Mouse (Mus musculus) left cerebral cortex, adult 9 months (tissue): Measurements from ENCODE around the gene Hlx.

Experiments used
- DNase-seq, 2 experiments: peaks; one replicate each; pipeline ENCODE4 v3.0.0; 2022; ENCODE audit warnings: low spot score in 2 of 2

Gene Hlx

DNA sequence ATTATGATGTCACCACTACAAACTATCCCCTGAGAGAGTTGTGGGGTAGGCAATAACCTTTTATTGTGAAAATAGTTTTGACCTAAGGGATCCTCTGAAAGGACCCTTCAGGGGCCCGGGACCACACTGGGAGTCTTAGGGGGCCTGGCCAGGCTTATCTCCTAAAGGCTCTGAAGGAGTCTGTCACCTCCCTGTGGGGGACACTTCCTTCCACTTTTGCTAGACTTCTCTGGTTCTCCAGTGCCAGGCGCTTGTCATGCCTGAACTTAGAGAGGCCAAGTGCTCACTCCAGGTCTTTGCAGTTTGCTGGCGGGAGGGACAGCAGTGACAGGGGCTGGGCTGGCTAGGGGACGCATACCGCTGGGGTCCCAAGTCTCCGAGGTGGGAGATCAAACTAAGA, 16.3 kb downstream of the Hlx start:
- no peak for DNase-seq

DNA sequence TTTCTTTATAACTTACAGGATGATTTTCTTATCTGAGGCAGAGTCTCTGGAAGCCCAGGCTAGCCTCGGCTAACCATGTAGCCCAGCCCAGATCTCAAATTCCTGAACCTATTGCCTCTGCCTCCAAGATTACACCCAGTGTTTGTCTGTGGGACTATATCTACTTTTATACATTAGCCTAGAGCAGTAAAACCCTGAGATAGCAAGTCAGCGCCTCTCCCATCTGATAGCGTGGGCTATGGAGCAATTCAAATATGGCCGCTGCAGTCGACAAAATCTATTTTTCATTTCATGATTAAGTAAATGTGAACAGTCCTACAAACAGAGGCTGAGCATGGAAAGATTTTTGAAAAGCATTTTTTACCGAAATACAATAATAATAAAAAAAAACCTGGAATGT, 16.7 kb downstream of the Hlx start:
- no peak for DNase-seq

DNA sequence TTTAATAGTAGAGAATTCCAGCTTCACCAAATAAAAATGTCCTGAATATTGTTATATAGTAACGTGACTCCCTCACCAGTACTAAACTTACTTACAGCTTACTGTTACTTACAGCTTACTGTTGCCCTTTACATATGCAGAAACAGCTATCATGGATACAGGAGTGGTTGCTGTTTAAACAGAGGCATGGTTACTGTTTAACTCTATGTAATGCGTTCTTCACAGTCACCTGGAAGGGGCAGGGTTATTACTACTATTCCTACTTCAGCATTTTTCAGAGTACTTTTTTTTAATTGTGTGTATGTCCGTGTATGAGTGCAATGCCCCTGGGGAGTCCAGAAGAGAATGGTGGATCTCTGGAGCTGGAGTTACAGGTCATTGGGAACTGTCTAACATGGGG, 17.9 kb downstream of the Hlx start:
- DNase-seq = no peak

DNA sequence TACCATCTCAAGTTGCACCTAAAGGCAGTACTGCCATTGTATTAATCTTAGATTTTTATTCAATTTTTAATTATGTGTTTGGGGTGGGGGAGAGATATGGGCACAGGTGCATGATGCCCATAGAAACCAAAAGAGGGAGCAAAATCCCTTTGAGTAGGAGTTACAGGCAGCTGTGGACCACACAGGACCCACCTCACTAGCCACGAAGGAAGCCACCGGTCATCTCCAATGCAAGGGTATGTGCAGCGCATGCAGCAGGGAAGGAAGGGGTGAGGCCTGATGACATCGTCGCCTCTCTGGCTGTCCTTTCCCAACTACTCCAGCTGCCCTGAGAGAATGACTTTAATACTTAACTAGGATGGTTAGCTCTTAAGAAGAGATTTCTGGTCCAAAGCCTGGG, 18.7 kb downstream of the Hlx start:
- no peak for DNase-seq

DNA sequence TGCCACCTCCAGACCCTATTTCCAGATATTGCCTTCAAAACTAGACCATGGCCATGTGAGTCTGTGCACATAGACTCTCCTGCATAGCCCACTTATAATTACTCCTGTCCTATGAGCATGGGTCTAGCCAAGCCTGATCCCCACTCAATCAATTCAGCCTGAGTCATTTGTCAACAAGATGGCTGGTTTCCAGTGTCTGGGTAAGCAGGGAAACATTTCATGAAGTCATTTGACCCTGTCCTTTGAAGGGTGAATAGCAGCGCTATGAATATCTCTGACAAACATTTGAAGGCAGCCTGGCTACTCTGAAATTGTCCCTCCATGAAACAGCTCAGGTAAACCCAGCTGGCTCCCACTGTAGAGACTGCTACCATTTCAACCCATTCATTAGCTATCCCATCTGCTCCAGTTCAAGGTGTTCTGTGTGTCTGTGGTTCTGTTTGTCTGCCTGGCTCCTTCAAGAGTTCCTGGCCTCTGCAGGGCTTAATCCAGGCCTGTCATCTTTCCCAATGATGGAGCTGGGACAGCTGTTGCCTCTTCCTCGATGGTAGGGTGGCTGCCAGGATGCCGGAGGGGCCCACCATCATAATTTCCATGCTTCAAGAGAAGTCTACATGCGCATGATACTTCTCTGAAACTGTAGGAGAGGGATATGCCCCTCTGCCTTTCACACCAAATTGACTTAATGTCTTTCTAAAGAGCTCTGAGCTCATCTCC, 24.7 kb downstream of the Hlx start:
- no peak for DNase-seq

DNA sequence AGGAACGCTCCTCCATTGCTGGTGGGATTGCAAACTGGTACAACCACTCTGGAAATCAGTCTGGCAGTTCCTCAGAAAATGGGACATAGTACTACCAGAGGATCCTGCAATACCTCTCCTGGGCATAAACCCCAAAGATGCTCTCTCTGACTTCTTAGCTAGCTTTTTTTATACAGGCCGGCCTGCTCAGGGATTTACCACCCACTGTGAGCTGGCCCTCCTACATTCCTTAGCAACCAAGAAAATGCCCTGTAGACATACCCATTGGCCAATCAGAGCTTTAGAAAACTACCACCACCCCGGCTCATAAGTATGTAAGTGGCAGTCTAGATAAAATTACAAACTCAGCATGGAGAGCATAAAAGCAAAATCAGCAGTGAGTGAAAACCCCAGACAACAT, 27.5 kb downstream of the Hlx start:
- no peak for DNase-seq

DNA sequence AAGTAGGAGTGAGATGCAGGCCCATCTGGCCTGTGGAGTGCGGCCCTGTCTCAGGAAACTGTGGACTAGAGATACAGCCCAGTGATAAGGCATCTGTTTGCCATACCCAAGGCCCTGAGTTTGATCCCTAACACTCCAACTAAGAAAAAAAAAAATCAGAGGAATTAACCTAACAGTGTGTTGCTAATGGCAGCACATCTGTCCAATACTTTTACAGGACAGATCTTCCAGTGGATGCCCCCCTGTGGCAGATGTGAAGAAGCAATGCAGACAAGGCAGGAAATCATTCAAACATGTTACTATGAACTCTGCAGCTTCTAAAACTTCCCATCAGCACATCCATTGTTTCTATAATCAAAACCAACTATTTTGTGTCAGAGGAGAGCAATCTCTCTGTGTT, 33.1 kb downstream of the Hlx start:
- no peak for DNase-seq

DNA sequence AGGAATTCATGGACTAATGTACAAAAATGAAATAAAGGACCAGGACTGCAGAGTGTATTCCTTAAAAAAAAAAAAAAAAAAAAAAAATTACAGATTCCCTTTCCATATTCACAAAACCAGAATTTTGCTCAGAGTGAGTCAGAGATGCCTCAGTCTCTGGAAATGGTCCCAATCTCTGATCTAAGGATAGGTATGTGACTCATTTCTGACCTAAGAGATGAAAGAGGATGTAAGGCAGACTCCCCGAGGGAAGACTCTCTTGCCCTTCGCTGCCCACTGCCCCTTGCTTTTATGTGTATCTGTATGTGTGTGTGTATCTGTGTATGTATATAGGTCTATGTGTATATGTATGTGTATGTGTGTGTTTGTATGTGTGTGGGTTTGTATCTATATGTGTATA, 37.0 kb downstream of the Hlx start:
- peak in 1 of 2 experiments; percentile 6 for DNase-seq

DNA sequence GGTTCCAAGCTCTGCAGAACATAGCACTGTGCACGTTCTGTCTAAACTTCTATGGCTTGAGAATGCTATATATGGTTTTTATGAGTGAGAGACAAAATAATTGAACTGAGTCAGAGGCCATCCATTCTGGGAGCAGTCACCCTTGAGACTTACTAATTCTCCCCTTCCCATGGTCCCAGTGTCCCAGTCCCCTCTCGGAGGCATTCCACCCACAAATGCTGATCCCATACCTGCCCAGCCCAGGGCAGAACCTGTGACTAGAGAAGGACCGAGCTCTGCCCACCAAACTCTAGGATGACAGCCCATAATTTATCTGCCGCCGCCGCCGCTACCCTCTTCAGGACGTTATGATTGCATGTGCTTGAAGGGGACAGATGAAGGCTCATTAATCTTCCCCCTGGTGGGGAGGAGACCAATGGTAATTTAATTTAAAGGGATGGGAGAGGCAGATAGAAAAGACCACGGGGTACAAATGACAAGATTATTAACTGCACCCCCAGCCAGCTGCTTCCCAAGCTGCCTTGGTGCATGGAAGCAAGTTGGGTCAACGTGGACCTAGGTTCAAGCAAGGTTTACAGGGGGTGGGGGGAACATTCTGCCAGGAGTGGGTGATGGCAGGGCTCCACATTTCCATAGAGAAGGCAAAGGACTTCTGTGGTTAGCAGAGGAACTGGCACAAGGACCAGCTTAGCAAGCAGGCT, 40.1 kb downstream of the Hlx start:
- no peak for DNase-seq

DNA sequence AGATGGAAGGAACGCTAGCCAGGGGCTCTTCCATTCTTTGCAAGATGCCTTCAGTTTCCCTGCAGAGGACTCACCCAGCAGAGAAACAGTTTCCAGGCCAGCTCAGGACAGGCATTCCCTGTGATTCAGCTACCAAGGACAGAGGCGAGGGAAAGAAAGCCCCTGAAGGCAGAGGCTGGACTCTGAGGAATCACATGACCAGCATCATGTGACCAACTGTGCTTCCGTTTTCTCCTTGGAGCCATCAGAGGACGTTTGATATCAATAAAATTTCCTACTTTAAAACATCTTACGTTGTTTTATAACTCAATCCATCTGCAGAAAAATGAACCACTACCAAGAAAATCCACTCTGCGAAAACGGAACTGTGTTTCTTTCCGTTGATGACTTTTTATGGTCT, 41.2 kb downstream of the Hlx start:
- no peak for DNase-seq

DNA sequence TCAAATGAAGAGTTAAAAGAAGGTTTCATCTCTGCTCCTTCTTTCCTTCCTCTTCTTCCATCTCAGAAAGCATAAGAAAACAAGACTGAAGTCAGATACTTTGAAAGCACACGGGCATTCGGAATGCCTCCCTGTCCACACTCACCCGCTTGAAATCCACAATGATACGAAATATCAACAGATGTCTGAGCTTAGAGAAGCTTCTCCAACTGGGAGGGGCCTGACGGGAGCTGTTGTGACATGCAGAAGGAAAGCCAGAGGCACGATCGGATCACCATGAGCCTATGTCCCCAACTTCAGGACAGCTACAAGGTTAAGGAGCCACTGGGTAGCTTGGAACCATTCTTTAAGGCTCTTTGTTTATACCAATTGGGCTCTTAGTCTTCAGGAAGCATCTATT, 44.4 kb downstream of the Hlx start:
- DNase-seq = no peak

DNA sequence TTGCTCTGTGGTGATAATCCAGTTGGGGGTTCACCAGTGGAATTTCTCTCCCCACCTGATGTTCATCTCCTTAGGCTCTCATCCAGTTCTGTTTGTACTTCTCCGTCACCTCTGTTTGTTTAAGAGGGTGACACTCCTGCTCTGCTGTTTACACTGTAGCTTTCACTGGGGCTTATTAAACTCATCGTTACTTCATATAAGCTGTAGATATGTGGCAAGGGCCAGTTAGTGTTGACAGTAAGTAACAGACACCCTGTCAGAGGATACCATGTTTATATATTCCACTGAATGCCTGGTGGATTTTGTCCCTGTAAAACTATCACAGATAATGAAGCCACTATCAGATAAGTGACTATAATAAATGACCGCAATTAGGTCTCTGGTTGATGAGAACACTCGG, 44.9 kb downstream of the Hlx start:
- DNase-seq = no peak

DNA sequence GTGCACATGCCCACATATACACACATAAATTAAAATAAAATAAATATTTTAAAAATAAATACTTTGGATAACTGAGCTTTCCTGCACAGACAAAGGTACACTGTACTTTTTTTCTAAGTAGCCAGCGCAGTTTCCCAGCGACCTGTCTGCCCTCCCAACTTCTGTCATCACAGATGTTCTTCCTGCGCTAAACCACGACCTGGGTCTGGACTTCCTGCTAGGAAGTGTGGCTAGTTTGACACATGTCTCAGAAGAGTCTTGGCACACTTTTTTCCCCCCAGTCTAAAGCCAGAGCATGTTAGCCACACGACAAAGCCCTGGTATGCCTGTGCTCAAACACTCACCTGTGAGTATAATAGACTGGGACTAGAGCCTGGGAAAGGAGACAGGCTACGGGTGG, 48.9 kb downstream of the Hlx start:
- DNase-seq = no peak

DNA sequence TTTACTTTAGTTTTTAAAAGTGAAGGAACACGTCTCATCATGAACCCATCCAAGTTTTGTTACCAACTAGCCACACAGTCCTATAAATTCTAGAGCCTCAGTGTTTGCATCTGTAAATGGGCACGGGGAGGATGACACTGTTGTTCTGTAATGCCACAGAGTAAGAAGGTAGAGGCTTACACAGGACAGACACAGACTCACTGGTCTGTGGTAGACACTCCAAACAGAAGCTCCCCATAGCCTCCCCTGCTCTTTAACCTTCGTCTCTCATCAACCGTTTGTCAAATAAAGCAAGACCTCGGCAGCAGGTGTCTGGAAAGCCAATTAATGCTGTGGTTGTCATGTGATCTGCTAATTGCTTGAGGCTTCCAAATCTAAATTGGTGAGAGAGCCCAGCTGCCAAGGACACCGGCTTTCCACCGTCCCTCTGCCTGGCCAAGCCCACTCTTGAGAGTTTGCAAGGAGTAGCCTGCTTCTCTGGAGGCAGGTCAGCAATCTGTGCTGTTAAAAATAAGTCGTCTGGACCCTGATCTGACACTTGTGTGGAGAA, 52.9 kb downstream of the Hlx start:
- no peak for DNase-seq

DNA sequence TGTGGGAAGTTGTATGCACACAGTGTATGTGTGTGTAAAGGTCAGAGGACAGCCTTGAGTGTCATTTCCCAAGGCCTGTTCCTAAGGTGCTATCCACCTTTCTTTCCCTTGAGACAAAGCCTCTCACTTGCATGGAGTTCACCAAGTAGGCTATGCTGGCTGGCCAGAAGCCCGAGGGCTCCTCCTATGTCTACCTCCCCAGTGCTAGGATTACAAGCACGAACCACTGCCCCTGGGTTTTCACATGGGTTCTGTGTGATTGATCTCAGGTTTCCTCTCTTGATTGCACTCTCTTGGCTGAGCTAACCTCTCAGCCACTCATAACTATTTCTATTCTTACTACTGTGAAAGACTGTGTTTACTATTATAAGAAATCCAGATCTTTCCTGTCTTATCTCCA, 54.8 kb downstream of the Hlx start:
- no peak for DNase-seq
